Mouse (Mus musculus) stomach, postnatal 0 days (tissue): Measurements from ENCODE around the gene Phb2. TPM values are rescaled to one million over a fixed set of nuclear protein-coding genes. Genes with fewer than 3 reads are reported as not detected.
A peak's percentile ranks its signal among the peaks of the same experiment; 100 is the strongest.

ENCODE experiments used
- ATAC-seq: fragments of 200-750 bp; cut with Nextera tagmentation; 2 replicates; pipeline ENCODE4 v1.8.0; 2017; ENCODE audit not compliant: low FRiP score, low TSS enrichment
- DNase-seq: peaks from one replicate; pipeline ENCODE4 v3.0.0-alpha.2; 2016; ENCODE audit warnings: low spot score
- H3K27ac ChIP-seq: fragments of 300-500 bp; sonication (generic); replicated peaks from 2 replicates; pipeline ENCODE4 v1.5.1; 2014; ENCODE audit warnings: mild to moderate bottlenecking, control low read depth
- H3K27me3 ChIP-seq: fragments of 300-500 bp; sonication (generic); 2 replicates; pipeline ENCODE4 v1.6.1; 2014; ENCODE audit warnings: low read length; ENCODE audit not compliant: control insufficient read depth, insufficient read depth
- H3K36me3 ChIP-seq: fragments of 300-500 bp; sonication (generic); 2 replicates; pipeline ENCODE4 v1.6.1; 2014; ENCODE audit warnings: low read length, mixed read lengths; ENCODE audit not compliant: control insufficient read depth, insufficient read depth
- H3K4me1 ChIP-seq: fragments of 300-500 bp; sonication (generic); replicated peaks from 2 replicates; pipeline ENCODE4 v1.6.1; 2014; ENCODE audit warnings: antibody characterized with exemption; ENCODE audit not compliant: control insufficient read depth, insufficient read depth
- H3K4me2 ChIP-seq: fragments of 300-500 bp; sonication (generic); replicated peaks from 2 replicates; pipeline ENCODE4 v1.6.1; 2014; ENCODE audit warnings: low read depth, mild to moderate bottlenecking, control low read depth, moderate library complexity
- H3K4me3 ChIP-seq: fragments of 300-500 bp; sonication (generic); 2 replicates; pipeline ENCODE4 v1.5.1; 2014; ENCODE audit warnings: low read depth, low read length, control low read depth
- H3K9ac ChIP-seq: fragments of 300-500 bp; sonication (generic); 2 replicates; pipeline ENCODE4 v1.6.1; 2014; ENCODE audit warnings: mild to moderate bottlenecking, low read length, control low read depth, mixed read lengths
- H3K9me3 ChIP-seq: fragments of 300-500 bp; sonication (generic); 2 replicates; pipeline ENCODE4 v1.6.1; 2016; ENCODE audit warnings: low read length; ENCODE audit not compliant: control insufficient read depth
- CTCF ChIP-seq: IDR thresholded peaks from 2 replicates; pipeline ENCODE4 v1.5.1; 2016; ENCODE audit warnings: antibody characterized with exemption, low read depth, mild to moderate bottlenecking, moderate library complexity
- EP300 ChIP-seq: optimal IDR thresholded peaks from 2 replicates; pipeline ENCODE3; 2016; ENCODE audit warnings: antibody characterized with exemption
- WGBS: fragments of 180-500 bp; shearing (Covaris S2); extraction: QIAGEN DNeasy Blood & Tissue Kit; methylation state at CpG from one replicate; pipeline ENCODE4 v1.1.7; 2014; 5-methylcytosine and 5-hydroxymethylcytosine counted together
- polyA plus RNA-seq: library from polyadenylated mRNA; unstranded; fragments of >200 nt; fragmentation: Nextera tagmentation; extraction: Ambion mirVana; gene quantifications from 2 replicates; pipeline ENCODE4 v1.2.1, GENCODE M21; 2015

Phb2 gene
- polyA plus RNA-seq, 1 experiment from 2014 or later = 230 TPM

DNA sequence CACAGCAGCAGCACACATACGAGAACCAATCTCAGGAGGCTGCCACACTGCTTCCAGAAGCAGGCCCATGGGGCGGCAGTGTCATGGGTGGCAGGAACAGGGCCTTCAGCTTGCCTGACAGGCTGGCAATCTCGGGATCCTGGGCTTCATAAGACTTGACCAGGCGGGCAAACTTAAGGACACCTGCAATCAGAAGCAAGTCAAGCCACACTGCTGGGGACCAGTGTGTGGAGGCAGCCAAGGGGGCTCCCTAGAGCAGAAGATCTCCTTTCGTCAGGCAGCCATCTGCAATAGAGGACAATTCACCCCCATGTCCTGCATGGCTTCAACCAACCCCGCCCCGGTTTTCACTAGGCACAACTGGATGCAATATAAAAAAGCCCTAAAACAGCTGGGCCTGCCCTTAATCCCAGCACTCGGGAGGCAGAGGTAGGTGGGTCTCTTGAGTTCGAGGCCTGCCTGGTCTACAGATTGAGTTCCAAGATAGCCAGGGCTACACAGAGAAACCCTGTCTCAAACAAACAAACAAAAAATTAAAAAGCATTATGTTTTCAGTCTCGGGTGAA is 27.2 kb downstream of the Phb2 start:
- no peaks in the 10 kb centered on the region for H3K9me3 ChIP-seq
- WGBS = 74% methylated on average over 10 of the region's 10 CpGs
- H3K4me3 ChIP-seq = no peak overlapping the region
- DNase-seq = no peak
- peaks cover 11% of the 10 kb centered on the region for H3K36me3 ChIP-seq
- TF ChIP-seq CTCF = no peak
- TF ChIP-seq EP300 = no peak
- peak overlapping the region; percentile 23; the same call in 1 of the 2 replicates for H3K9ac ChIP-seq
- H3K27me3 ChIP-seq = no peaks in the 10 kb centered on the region
- H3K27ac ChIP-seq = peak overlapping the region; percentile 86
- ATAC-seq = no peak
- no peak overlapping the region; the same call in 1 of the 2 replicates for H3K4me2 ChIP-seq
- peaks cover 3% of the 10 kb centered on the region; the same call in 1 of the 2 replicates for H3K4me1 ChIP-seq

DNA sequence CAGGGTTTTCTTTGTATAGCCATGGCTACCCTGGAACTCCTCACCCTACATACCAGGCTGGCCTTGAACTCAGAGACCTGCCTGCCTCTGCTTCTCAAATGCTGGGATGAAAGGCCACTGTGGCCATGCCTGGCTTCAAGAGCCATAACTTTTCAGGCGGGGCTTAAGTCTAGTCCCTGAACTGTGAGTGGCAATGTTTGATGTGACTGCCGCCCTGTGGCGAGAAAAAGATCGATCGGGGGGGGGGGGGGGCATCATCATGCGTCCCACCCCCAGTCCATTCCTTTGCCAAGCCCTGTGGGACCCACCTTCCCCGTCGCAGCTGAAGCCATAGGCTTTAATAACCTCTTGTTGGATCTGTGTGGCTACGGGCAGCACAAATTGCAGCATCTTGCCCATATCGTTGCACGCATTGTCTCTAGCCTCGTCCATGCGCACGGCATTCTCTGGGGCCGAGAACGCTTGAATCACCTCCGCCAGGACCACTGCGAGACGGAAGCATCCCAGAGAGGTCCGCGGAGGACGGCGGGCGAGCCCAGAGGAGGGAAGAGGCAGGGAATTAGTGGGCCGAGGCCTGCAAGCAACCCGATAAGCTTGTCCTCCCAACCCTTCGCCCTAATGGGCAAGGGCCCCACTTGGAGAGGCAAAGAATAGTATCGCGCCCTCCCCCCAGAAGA is 28.2 kb downstream of the Phb2 start:
- Histone ChIP-seq H3K27ac (peak overlapping the region; percentile 98), H3K36me3 (peaks cover 11% of the 10 kb centered on the region), H3K9ac (peak overlapping the region; percentile 78), H3K4me2 (peak overlapping the region; percentile 92), H3K27me3 (no peaks in the 10 kb centered on the region), H3K4me1 (peaks cover 3% of the 10 kb centered on the region; the same call in 1 of the 2 replicates), H3K9me3 (no peaks in the 10 kb centered on the region), H3K4me3 (peak overlapping the region; percentile 54)
- ATAC-seq (peak; percentile 2; the same call in 1 of the 2 replicates), DNase-seq (peak; percentile 77)
- TF ChIP-seq EP300 (no peak), CTCF (peak; percentile 77)
- WGBS = under 1% methylated on average over 28 of the region's 29 CpGs

DNA sequence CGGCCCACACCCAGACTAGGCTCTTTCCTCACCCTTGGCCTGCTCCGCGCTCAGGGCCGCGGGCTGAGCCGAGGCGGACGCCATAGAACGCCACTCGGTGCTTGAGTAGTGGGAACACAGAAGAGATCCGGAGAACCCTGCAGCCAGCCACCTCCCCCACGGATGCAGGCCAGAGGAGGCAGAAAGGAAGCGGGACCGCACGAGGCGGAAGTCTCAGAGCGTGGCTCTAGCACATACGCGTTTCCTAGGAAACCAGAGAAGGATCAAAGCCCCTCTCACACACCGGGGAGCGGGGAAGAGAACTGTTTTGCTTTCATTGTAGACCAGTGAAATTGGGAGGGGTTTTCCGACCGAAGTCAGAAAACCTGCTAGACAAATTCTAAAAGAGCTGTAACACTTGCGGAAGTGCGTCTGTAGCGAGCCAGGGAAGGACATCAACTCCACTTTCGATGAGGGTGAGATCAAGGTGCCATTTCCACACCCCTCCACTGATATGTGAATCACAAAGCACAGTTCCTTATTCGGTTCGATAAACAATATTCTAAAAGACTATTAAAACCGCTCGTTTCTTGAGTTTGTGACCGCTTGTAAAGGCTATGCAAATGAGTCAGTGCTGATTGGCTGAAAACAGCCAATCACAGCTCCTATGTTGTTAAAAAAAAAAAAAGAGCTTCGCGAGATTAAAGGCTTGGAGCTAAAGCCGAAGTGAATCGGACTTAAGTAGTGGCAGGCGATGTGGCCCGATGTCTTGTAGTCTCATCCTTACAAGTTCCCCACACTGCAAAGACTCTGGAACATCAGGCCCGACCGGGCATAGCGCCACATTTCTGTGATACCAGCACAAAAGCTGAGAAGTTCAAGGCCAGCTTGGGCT is 29.0 kb downstream of the Phb2 start, which contains the start of gene Grcc10:
Gene Grcc10 (minus strand): TSS at position 487 of the 874 bp plus-strand sequence.
- Histone ChIP-seq H3K4me2 (peak within 1 kb of the TSS; percentile 92), H3K27ac (peak within 1 kb of the TSS; percentile 98), H3K9me3 (no peaks in the 10 kb centered on the region), H3K4me3 (peak within 1 kb of the TSS; percentile 54), H3K4me1 (peaks cover 3% of the 10 kb centered on the region; the same call in 1 of the 2 replicates), H3K36me3 (peaks cover 11% of the 10 kb centered on the region), H3K27me3 (no peaks in the 10 kb centered on the region), H3K9ac (peak within 1 kb of the TSS; percentile 78)
- peak; percentile 88 for DNase-seq
- peak; percentile 71 for ATAC-seq
- under 1% methylated on average over 41 of the region's 41 CpGs for WGBS
- TF ChIP-seq EP300 = peak; percentile 68
- no peak for TF ChIP-seq CTCF

DNA sequence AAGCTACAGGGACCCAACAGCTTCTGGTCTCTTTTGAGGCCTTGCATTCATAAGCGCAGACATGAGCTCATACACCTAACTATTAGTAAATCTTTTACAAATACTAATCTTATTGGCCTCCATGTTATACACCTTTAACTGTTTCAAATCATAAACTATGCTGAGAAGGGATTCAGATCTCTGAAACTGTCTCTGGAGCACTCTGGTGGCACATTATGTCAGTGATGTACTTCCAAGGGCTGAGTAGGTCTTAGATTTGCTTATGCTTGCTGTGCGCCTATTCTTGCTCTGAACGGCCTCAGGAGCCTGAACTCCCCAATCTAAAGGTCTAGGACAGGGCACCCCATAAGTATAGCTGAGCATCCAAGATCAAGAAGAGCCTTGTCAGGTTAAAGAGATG is 29.7 kb downstream of the Phb2 start:
- Histone ChIP-seq H3K4me1 (peaks cover 3% of the 10 kb centered on the region; the same call in 1 of the 2 replicates), H3K27ac (peak overlapping the region; percentile 98), H3K9ac (peak overlapping the region; percentile 78), H3K9me3 (no peaks in the 10 kb centered on the region), H3K36me3 (peaks cover 11% of the 10 kb centered on the region), H3K27me3 (no peaks in the 10 kb centered on the region), H3K4me2 (peak overlapping the region; percentile 92), H3K4me3 (peak overlapping the region; percentile 54; the same call in 1 of the 2 replicates)
- ATAC-seq (no peak), DNase-seq (no peak)
- 68% methylated on average over 3 of the region's 3 CpGs for WGBS
- no peak for TF ChIP-seq EP300
- no peak for TF ChIP-seq CTCF

DNA sequence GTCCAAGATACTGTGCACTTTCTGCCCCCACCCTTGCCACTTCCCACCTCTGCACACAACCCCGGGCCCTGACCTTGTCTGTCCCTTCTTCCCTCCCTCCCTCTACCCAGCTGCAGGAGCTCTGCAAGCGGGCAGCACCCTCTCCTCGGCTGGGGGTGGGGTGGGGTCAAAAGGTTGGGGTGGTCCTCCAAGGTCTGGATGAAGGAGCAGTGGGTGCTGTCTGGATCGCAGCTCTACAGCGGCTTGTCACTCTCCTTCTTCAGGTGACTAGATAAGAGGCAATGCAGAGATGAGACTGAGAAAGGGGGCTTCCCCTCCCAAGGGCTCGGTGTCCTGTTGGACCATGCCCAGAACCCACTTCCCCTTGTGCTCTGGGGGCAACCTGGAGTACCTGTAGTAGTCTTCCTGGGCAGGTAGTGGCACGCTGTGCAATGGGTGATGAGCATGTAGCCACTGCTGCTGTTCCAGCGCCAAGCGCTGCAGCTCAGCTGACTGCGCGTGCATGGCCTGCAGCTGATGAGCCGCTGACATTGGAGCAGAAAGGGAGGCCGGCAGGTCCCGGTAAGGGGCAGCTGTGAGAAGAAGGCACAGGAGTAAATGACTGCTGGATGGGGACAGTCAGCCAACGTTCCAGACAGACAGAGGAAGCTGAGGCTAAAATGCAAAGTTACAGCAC is 30.8 kb downstream of the Phb2 start:
- Histone ChIP-seq H3K9ac (no peak overlapping the region), H3K27ac (no peak overlapping the region), H3K27me3 (no peaks in the 10 kb centered on the region), H3K9me3 (no peaks in the 10 kb centered on the region), H3K4me2 (no peak overlapping the region), H3K4me1 (peaks cover 3% of the 10 kb centered on the region; the same call in 1 of the 2 replicates), H3K4me3 (no peak overlapping the region), H3K36me3 (peaks cover 15% of the 10 kb centered on the region)
- DNase-seq (no peak), ATAC-seq (no peak)
- WGBS = 91% methylated on average over 15 of the region's 15 CpGs
- TF ChIP-seq EP300 (no peak), CTCF (no peak)
